Mouse (Mus musculus) megakaryocyte, embryonic 14.5 days (primary cell): Measurements from ENCODE around the gene Mboat2.

Experiments used
- FLI1 ChIP-seq: IDR thresholded peaks from 2 replicates; pipeline ENCODE4 v1.6.1; 2012; ENCODE audit warnings: low read length, inconsistent platforms, mixed read lengths
- GATA1 ChIP-seq: IDR thresholded peaks from 3 replicates; pipeline ENCODE4 v1.6.1; 2012; ENCODE audit warnings: mixed read lengths, low read length, inconsistent platforms, borderline replicate concordance

DNA sequence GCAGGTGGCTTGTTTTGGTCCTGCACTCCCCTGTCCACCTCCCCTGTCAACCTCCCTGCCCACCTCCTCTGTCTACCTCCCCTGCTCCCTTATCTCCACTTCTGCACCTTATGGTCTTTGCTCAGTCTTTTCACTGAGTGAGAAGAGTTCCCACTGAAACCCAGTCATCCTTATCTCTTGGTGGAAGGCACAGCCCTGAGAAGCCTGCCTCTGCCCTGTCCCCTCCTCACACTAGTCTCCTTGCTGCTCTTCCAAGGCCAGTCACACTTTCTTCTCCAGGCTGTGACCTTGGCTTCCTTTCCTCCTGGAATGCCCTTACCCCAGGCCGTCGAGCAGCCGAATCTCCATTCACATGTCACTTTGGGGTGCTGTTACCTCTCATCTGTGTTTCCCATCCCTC lies 100.1 kb downstream of the Mboat2 start:
- no peak for TF ChIP-seq GATA1
- no peak for TF ChIP-seq FLI1
